Mouse (Mus musculus) kidney, embryonic 15.5 days (tissue): ENCODE measurements around the gene Sirpa. TPM values are rescaled to one million over a fixed set of nuclear protein-coding genes. Genes with fewer than 3 reads are reported as not detected.

Source experiments
- ATAC-seq: fragments of 200-750 bp; cut with Nextera tagmentation; replicated peaks from 2 replicates; pipeline ENCODE4 v1.8.0; 2017; ENCODE audit warnings: moderate TSS enrichment; ENCODE audit not compliant: low FRiP score
- H3K27ac ChIP-seq: fragments of 300-500 bp; sonication (generic); 2 replicates; pipeline ENCODE4 v1.5.1; 2015; ENCODE audit warnings: mild to moderate bottlenecking, inconsistent platforms
- H3K27me3 ChIP-seq: fragments of 300-500 bp; sonication (generic); 2 replicates; pipeline ENCODE4 v1.6.1; 2015; ENCODE audit warnings: inconsistent platforms
- H3K36me3 ChIP-seq: fragments of 300-500 bp; sonication (generic); 2 replicates; pipeline ENCODE4 v1.6.1; 2015; ENCODE audit warnings: inconsistent platforms
- H3K4me1 ChIP-seq: fragments of 300-500 bp; sonication (generic); 2 replicates; pipeline ENCODE4 v1.6.1; 2015; ENCODE audit warnings: inconsistent platforms
- H3K4me2 ChIP-seq: fragments of 300-500 bp; sonication (generic); 2 replicates; pipeline ENCODE4 v1.6.1; 2015; ENCODE audit warnings: moderate library complexity, mild to moderate bottlenecking, inconsistent platforms
- H3K4me3 ChIP-seq: fragments of 300-500 bp; sonication (generic); replicated peaks from 2 replicates; pipeline ENCODE4 v1.5.1; 2015; ENCODE audit warnings: mild to moderate bottlenecking, inconsistent platforms
- H3K9ac ChIP-seq: fragments of 300-500 bp; sonication (generic); 2 replicates; pipeline ENCODE4 v1.6.1; 2015; ENCODE audit warnings: mild to moderate bottlenecking, inconsistent platforms
- H3K9me3 ChIP-seq: fragments of 300-500 bp; sonication (generic); replicated peaks from 2 replicates; pipeline ENCODE4 v1.6.1; 2016; ENCODE audit warnings: inconsistent platforms
- WGBS: fragments of 180-500 bp; shearing (Covaris S2); methylation state at CpG from one replicate; pipeline ENCODE4 v1.1.7; 2015; ENCODE audit warnings: mixed read lengths; 5-methylcytosine and 5-hydroxymethylcytosine counted together
- polyA plus RNA-seq: library from polyadenylated mRNA; unstranded; fragments of >200 nt; fragmentation: Nextera tagmentation; extraction: Ambion mirVana; gene quantifications from 2 replicates; pipeline ENCODE4 v1.2.1, GENCODE M21; 2015

Sirpa gene
- polyA plus RNA-seq, 1 experiment from 2014 or later, result 30.6 TPM

GRCm38 (mm10) chr2:129598094-129598493 lies 5.5 kb downstream of the Sirpa start:
- Histone ChIP-seq H3K9me3 (no peaks in the 10 kb centered on the region), H3K27ac (no peak overlapping the region), H3K9ac (no peak overlapping the region), H3K36me3 (no peaks in the 10 kb centered on the region), H3K4me2 (no peak overlapping the region), H3K27me3 (no peaks in the 10 kb centered on the region), H3K4me1 (peaks cover 33% of the 10 kb centered on the region), H3K4me3 (no peak overlapping the region)
- ATAC-seq, result no peak
- WGBS, result 60% methylated on average over 9 of the region's 9 CpGs

- no peaks in the 10 kb centered on the region for H3K9me3 ChIP-seq
- H3K4me3 ChIP-seq, result no peak overlapping the region
- WGBS, result 66% methylated on average over 8 of the region's 8 CpGs
- no peak overlapping the region for H3K9ac ChIP-seq
- H3K4me1 ChIP-seq, result peaks cover 27% of the 10 kb centered on the region
- H3K36me3 ChIP-seq, result no peaks in the 10 kb centered on the region
- no peaks in the 10 kb centered on the region for H3K27me3 ChIP-seq
- H3K27ac ChIP-seq, result no peak overlapping the region
- ATAC-seq, result no peak
- H3K4me2 ChIP-seq, result no peak overlapping the region
Measured at GRCm38 (mm10) chr2:129599231-129600084, 6.8 kb downstream of the Sirpa start.

- Histone ChIP-seq H3K9ac (no peak overlapping the region), H3K27ac (no peak overlapping the region), H3K9me3 (no peaks in the 10 kb centered on the region), H3K27me3 (no peaks in the 10 kb centered on the region), H3K4me1 (peaks cover 11% of the 10 kb centered on the region; the same call in 1 of the 2 replicates), H3K4me2 (no peak overlapping the region), H3K36me3 (no peaks in the 10 kb centered on the region), H3K4me3 (no peak overlapping the region)
- 89% methylated on average over 1 of the region's 1 CpGs for WGBS
- ATAC-seq, result no peak
Measured at GRCm38 (mm10) chr2:129601059-129601650, 8.5 kb downstream of the Sirpa start.

GRCm38 (mm10) chr2:129601894-129602663 lies 9.4 kb downstream of the Sirpa start:
- no peak for ATAC-seq
- Histone ChIP-seq H3K4me3 (no peak overlapping the region), H3K9ac (no peak overlapping the region), H3K4me1 (peaks cover 16% of the 10 kb centered on the region; the same call in 1 of the 2 replicates), H3K27ac (no peak overlapping the region), H3K9me3 (no peaks in the 10 kb centered on the region), H3K36me3 (no peaks in the 10 kb centered on the region), H3K27me3 (no peaks in the 10 kb centered on the region), H3K4me2 (no peak overlapping the region)
- 77% methylated on average over 10 of the region's 10 CpGs for WGBS

- H3K4me3 ChIP-seq, result no peak overlapping the region
- no peak for ATAC-seq
- H3K9ac ChIP-seq, result no peak overlapping the region
- H3K27ac ChIP-seq, result no peak overlapping the region
- 95% methylated on average over 7 of the region's 7 CpGs for WGBS
- H3K36me3 ChIP-seq, result no peaks in the 10 kb centered on the region
- no peak overlapping the region for H3K4me2 ChIP-seq
- peaks cover 16% of the 10 kb centered on the region; the same call in 1 of the 2 replicates for H3K4me1 ChIP-seq
- no peaks in the 10 kb centered on the region for H3K27me3 ChIP-seq
- no peaks in the 10 kb centered on the region for H3K9me3 ChIP-seq
Measured at GRCm38 (mm10) chr2:129602856-129603255, 10.2 kb downstream of the Sirpa start.

GRCm38 (mm10) chr2:129603536-129603935 lies 10.9 kb downstream of the Sirpa start:
- no peak overlapping the region for H3K9ac ChIP-seq
- 97% methylated on average over 1 of the region's 1 CpGs for WGBS
- H3K4me2 ChIP-seq, result no peak overlapping the region
- H3K36me3 ChIP-seq, result no peaks in the 10 kb centered on the region
- peaks cover 16% of the 10 kb centered on the region; the same call in 1 of the 2 replicates for H3K4me1 ChIP-seq
- H3K4me3 ChIP-seq, result no peak overlapping the region
- no peaks in the 10 kb centered on the region for H3K9me3 ChIP-seq
- no peaks in the 10 kb centered on the region for H3K27me3 ChIP-seq
- H3K27ac ChIP-seq, result no peak overlapping the region
- ATAC-seq, result peak; percentile 91

GRCm38 (mm10) chr2:129604032-129604431 lies 11.4 kb downstream of the Sirpa start:
- H3K4me2 ChIP-seq, result no peak overlapping the region
- no peaks in the 10 kb centered on the region for H3K9me3 ChIP-seq
- H3K4me3 ChIP-seq, result no peak overlapping the region
- no peak overlapping the region for H3K27ac ChIP-seq
- ATAC-seq, result 0 out of 2 replicates have a peak, but pooled peaks have one; percentile 31
- WGBS, result 20% methylated on average over 6 of the region's 6 CpGs
- H3K9ac ChIP-seq, result no peak overlapping the region
- peaks cover 16% of the 10 kb centered on the region; the same call in 1 of the 2 replicates for H3K4me1 ChIP-seq
- H3K36me3 ChIP-seq, result 0 out of 2 replicates have a peak, but pooled peaks cover 3% of the 10 kb centered on the region
- no peaks in the 10 kb centered on the region for H3K27me3 ChIP-seq

GRCm38 (mm10) chr2:129605816-129606215 lies 13.2 kb downstream of the Sirpa start:
- Histone ChIP-seq H3K27me3 (no peaks in the 10 kb centered on the region), H3K36me3 (peaks cover 19% of the 10 kb centered on the region; the same call in 1 of the 2 replicates), H3K9ac (no peak overlapping the region), H3K27ac (no peak overlapping the region), H3K4me3 (no peak overlapping the region), H3K9me3 (no peaks in the 10 kb centered on the region), H3K4me2 (no peak overlapping the region), H3K4me1 (peaks cover 11% of the 10 kb centered on the region; the same call in 1 of the 2 replicates)
- no peak for ATAC-seq
- 71% methylated on average over 3 of the region's 3 CpGs for WGBS

GRCm38 (mm10) chr2:129606269-129606668 lies 13.6 kb downstream of the Sirpa start:
- ATAC-seq, result no peak
- Histone ChIP-seq H3K4me1 (peaks cover 11% of the 10 kb centered on the region; the same call in 1 of the 2 replicates), H3K9ac (no peak overlapping the region), H3K36me3 (peaks cover 21% of the 10 kb centered on the region; the same call in 1 of the 2 replicates), H3K27me3 (no peaks in the 10 kb centered on the region), H3K9me3 (no peaks in the 10 kb centered on the region), H3K4me3 (no peak overlapping the region), H3K4me2 (no peak overlapping the region), H3K27ac (no peak overlapping the region)
- 35% methylated on average over 8 of the region's 8 CpGs for WGBS

GRCm38 (mm10) chr2:129606899-129607298 lies 14.3 kb downstream of the Sirpa start:
- Histone ChIP-seq H3K27ac (no peak overlapping the region), H3K9me3 (no peaks in the 10 kb centered on the region), H3K9ac (no peak overlapping the region), H3K4me3 (no peak overlapping the region), H3K27me3 (no peaks in the 10 kb centered on the region), H3K4me2 (no peak overlapping the region), H3K4me1 (peaks cover 11% of the 10 kb centered on the region; the same call in 1 of the 2 replicates), H3K36me3 (peaks cover 21% of the 10 kb centered on the region; the same call in 1 of the 2 replicates)
- no peak for ATAC-seq
- 86% methylated on average over 2 of the region's 2 CpGs for WGBS

- 85% methylated on average over 6 of the region's 6 CpGs for WGBS
- H3K36me3 ChIP-seq, result peaks cover 46% of the 10 kb centered on the region
- ATAC-seq, result no peak
- no peaks in the 10 kb centered on the region for H3K9me3 ChIP-seq
- H3K4me1 ChIP-seq, result no peaks in the 10 kb centered on the region
- no peaks in the 10 kb centered on the region for H3K27me3 ChIP-seq
- no peak overlapping the region for H3K4me3 ChIP-seq
- no peak overlapping the region for H3K27ac ChIP-seq
- no peak overlapping the region for H3K4me2 ChIP-seq
- no peak overlapping the region for H3K9ac ChIP-seq
Measured at GRCm38 (mm10) chr2:129613971-129614370, 21.3 kb downstream of the Sirpa start.
